Mouse (Mus musculus) ES-E14 (cell line): Measurements from ENCODE around the gene Eif3i. TPM values are rescaled to one million over a fixed set of nuclear protein-coding genes. Genes with fewer than 3 reads are reported as not detected.

Experiments used
- DNase-seq: peaks from one replicate; pipeline ENCODE4 v3.0.0-alpha.2; 2013; ENCODE audit warnings: low read depth, low spot score
- H3K27ac ChIP-seq: 2 replicates; pipeline ENCODE4 v1.5.1; 2012; ENCODE audit warnings: low read depth, mild to moderate bottlenecking, low read length, moderate library complexity, mixed read lengths; ENCODE audit not compliant: poor library complexity, insufficient read depth, severe bottlenecking
- H3K36me3 ChIP-seq: 2 replicates; pipeline ENCODE4 v1.6.1; 2012; ENCODE audit warnings: mild to moderate bottlenecking, low read length, moderate library complexity, mixed read lengths; ENCODE audit not compliant: control insufficient read depth, poor library complexity, insufficient read depth, severe bottlenecking
- H3K4me1 ChIP-seq, 2 experiments: fragments of 150-350 bp in 1 of 2; sonication (generic) in 1 of 2; 2 replicates each; pipeline ENCODE4 v1.6.1; 2012; ENCODE audit warnings: low read length in 2 of 2, mild to moderate bottlenecking in 1 of 2, mixed read lengths in 1 of 2; ENCODE audit not compliant: control insufficient read depth in 2 of 2, insufficient read depth in 2 of 2, poor library complexity in 1 of 2
- H3K4me3 ChIP-seq, 2 experiments: fragments of 150-350 bp in 1 of 2; sonication (generic) in 1 of 2; 2 replicates each; pipeline ENCODE4 v1.5.1; 2012; ENCODE audit warnings: low read length in 2 of 2, low read depth in 1 of 2, mild to moderate bottlenecking in 1 of 2, mixed read lengths in 1 of 2; ENCODE audit not compliant: insufficient read depth in 1 of 2, poor library complexity in 1 of 2, severe bottlenecking in 1 of 2
- H3K9ac ChIP-seq: 2 replicates; pipeline ENCODE4 v1.6.1; 2012; ENCODE audit warnings: low read depth, mild to moderate bottlenecking, low read length, mixed read lengths; ENCODE audit not compliant: poor library complexity, insufficient read depth, severe bottlenecking
- H3K9me3 ChIP-seq: fragments of 150-350 bp; sonication (generic); 2 replicates; pipeline ENCODE4 v1.6.1; 2012; ENCODE audit warnings: low read depth, mild to moderate bottlenecking, low read length; ENCODE audit not compliant: control insufficient read depth, insufficient read depth
- CHD2 ChIP-seq: IDR thresholded peaks from 2 replicates; pipeline ENCODE4 v1.6.1; 2014; ENCODE audit warnings: mild to moderate bottlenecking, low read depth, low read length, inconsistent platforms
- HCFC1 ChIP-seq: IDR thresholded peaks from 2 replicates; pipeline ENCODE4 v1.6.1; 2012; ENCODE audit warnings: low read length, inconsistent platforms, borderline replicate concordance; ENCODE audit not compliant: insufficient read depth
- MAFK ChIP-seq: IDR thresholded peaks from 2 replicates; pipeline ENCODE4 v1.6.1; 2014; ENCODE audit warnings: mild to moderate bottlenecking, low read depth, low read length, inconsistent platforms; ENCODE audit not compliant: insufficient read depth
- ZC3H11A ChIP-seq: IDR thresholded peaks from 2 replicates; pipeline ENCODE4 v1.6.1; 2012; ENCODE audit warnings: low read depth, mild to moderate bottlenecking, inconsistent platforms, low read length, borderline replicate concordance
- ZNF384 ChIP-seq: IDR thresholded peaks from 2 replicates; pipeline ENCODE4 v1.6.1; 2012; ENCODE audit warnings: low read depth, low read length, inconsistent platforms
- in situ Hi-C, 2 experiments: fragments of 600-800 bp; cut with MboI; formaldehyde crosslinking; loops; one replicate each; pipeline ENCODE4 v1.15.1; 2025; ENCODE audit warnings: low sequenced_read_pairs in 2 of 2, inconsistent platforms in 1 of 2; ENCODE audit not compliant: unreplicated experiment in 2 of 2
- total RNA-seq: library from RNA; depleted of rRNA; stranded (reverse); fragments of 300-350 nt; gene quantifications from 2 replicates; pipeline ENCODE4 v1.2.3, GENCODE M21; 2012

Gene Eif3i
- total RNA-seq, 1 experiment, result 328 TPM

DNA sequence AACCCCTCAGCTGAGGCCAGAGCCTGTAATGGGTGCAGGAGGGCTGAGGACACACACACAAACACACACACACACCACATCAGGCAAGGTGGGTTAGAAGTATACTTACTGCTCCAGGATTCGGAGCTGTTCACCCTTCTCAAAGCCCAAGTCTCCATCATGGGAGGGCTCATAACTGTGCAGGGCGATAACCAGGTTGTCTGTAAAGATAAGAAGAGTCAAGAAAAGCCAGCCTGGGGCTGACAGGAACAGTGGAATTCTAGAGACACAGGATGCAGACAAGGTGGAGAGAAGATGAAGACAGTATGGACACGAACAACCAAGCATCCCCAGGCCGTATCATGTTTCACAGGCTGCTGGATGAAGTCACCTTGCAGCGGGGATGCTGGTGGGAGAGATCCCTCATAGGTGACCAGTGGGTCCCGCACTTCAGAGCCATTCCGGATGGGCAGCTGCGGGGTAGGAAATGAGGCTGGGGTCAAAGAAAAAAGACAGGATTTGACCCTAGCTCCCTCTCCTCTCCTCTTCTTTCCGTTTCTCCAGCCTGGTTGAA is 43.1 kb downstream of the Eif3i start:
- in situ Hi-C loops, result no loop called here

DNA sequence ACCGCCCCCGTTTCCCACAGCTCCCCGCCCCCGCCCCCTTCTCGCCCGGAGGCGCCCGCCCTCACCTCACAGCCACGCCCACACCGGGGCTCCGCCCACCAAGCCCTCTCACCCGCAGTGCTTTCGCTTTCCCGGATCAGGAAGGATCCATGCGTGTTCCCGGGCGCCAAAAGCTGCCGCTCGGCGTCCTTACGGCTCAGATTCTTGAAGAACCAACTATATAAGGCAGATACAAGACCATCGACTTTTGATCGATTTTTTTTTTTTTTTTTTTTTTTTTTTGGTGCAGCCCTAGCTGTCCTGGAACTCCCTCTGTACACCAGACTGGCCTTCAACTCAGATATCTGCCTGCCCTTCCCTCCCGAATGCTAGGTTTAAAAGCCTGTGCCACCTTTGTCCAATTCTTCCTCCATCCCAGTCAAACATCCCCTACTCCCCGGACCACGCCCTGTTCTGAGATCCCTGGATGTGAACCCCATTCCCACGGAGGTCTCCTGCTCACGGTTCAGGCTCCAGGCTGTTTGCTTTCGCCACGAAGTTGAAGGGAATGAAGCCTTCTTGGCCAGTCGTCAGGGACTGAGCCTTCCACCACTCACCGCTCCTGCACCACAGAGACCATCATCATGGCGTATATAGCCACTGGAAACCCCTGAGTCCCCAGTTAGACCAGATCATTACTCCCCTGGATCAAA is 43.8 kb downstream of the Eif3i start:
- peak overlapping the region; percentile 65; the same call in 1 of the 2 replicates for H3K27ac ChIP-seq
- peak; percentile 30; the same call in 1 of the 2 replicates for TF ChIP-seq ZNF384
- TF ChIP-seq HCFC1, result no peak; the same call in 1 of the 2 replicates
- no peak for TF ChIP-seq ZC3H11A
- TF ChIP-seq CHD2, result no peak
- peak overlapping the region; percentile 70 to 87 for H3K4me3 ChIP-seq
- peak; percentile 94 for DNase-seq
- H3K9ac ChIP-seq, result peak overlapping the region; percentile 78
- H3K4me1 ChIP-seq, result peaks cover 5 to 16% of the 10 kb centered on the region in 2 experiments; a peak in 3 of 4 replicates
- H3K9me3 ChIP-seq, result no peaks in the 10 kb centered on the region
- in situ Hi-C loops, result no loop called here
- H3K36me3 ChIP-seq, result no peaks in the 10 kb centered on the region

More for the DNA sequence above, 43.1 kb downstream of the Eif3i start:
- H3K27ac ChIP-seq, result no peak overlapping the region
- peak overlapping the region; percentile 78; the same call in 1 of the 2 replicates for H3K9ac ChIP-seq
- no peaks in the 10 kb centered on the region for H3K36me3 ChIP-seq
- no peak for TF ChIP-seq CHD2
- no peak for TF ChIP-seq HCFC1
- no peak for TF ChIP-seq ZC3H11A
- TF ChIP-seq ZNF384, result no peak
- TF ChIP-seq MAFK, result no peak
- H3K4me3 ChIP-seq, result peak overlapping the region in 1 of 2 experiments; percentile 70; a peak in 2 of 4 replicates
- H3K9me3 ChIP-seq, result no peaks in the 10 kb centered on the region
- DNase-seq, result no peak
- H3K4me1 ChIP-seq, result peaks cover 5 to 16% of the 10 kb centered on the region in 2 experiments; a peak in 3 of 4 replicates

DNA sequence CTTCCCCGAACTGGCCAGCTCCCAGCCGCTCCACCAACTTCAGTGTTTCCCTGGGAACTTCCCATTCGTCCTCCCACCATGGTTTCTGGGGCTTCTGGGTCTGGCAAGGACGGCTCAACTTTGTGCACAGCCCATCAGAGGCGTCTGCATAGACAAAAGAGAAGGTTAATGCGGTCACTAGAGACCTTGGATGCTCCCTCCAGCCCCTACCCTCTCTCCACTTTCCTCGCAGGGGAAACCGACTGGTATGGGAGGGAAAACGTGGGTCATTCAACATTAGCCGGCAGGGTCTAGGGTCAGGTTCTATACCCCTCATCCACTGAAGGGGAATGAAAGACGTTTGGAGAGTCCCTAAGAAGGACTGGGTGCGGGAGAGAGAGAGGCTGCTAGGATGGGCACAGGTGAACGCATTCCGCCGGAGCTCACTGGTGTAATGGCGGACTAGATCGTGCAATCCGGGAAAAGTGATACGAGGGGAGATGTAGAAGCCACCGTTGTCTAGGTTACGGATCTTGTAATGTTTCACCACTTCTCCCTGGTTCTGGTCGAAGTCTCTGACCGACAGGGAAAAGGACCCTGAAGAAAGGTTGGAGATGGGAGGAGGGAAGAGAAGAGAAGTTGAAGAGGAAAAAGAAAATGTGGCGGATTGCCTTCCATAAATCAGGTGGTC is 44.5 kb downstream of the Eif3i start:
- no peak for DNase-seq
- peaks cover 2% of the 10 kb centered on the region; the same call in 1 of the 2 replicates for H3K36me3 ChIP-seq
- TF ChIP-seq CHD2 (no peak), HCFC1 (0 out of 2 replicates have a peak, but pooled peaks have one; percentile 20), ZC3H11A (no peak), MAFK (no peak)
- peaks cover 5 to 16% of the 10 kb centered on the region in 2 experiments; a peak in 3 of 4 replicates for H3K4me1 ChIP-seq
- H3K9me3 ChIP-seq, result no peaks in the 10 kb centered on the region
- peak overlapping the region; percentile 70 to 87 for H3K4me3 ChIP-seq
- in situ Hi-C loops, result no loop called here
- peak overlapping the region; percentile 90 for H3K9ac ChIP-seq
- peak overlapping the region; percentile 80; the same call in 1 of the 2 replicates for H3K27ac ChIP-seq

DNA sequence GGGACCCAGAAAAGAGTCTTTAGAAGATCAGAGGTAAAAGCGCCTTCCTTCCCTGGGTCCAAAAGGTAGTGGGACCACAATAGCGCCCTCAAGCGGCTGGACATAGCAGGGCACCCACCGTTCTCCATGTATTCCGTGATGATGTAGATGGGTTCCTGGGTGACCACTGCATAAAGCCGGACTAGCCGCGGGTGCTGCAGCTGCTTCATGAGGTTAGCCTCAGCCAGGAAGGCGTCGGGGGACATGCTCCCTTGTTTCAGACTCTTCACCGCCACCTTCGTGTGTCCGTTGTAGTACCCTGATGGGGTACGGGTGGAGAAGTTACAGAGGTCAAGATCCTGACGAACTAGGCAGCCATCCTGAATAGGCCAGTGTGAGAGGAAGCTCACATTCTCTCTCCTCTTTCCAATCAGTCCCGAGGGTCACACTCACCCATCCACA is 45.0 kb downstream of the Eif3i start:
- Histone ChIP-seq H3K9me3 (no peaks in the 10 kb centered on the region), H3K36me3 (peaks cover 2% of the 10 kb centered on the region; the same call in 1 of the 2 replicates), H3K4me1 (peaks cover 5 to 16% of the 10 kb centered on the region in 2 experiments; a peak in 3 of 4 replicates), H3K9ac (peak overlapping the region; percentile 90), H3K4me3 (peak overlapping the region; percentile 70 to 87), H3K27ac (peak overlapping the region; percentile 80; the same call in 1 of the 2 replicates)
- TF ChIP-seq ZNF384 (0 out of 2 replicates have a peak, but pooled peaks have one; percentile 7), ZC3H11A (no peak)
- peak; percentile 84 for DNase-seq
- in situ Hi-C loops, result no loop called here
